Mouse (Mus musculus): Measurements from ENCODE around the gene Mthfs.
"Not testable (repeated sequence)": the region's sequence is repeated elsewhere in the genome, so short reads cannot be mapped to it uniquely, and the experiment has no call there.

- not testable (repeated sequence) for TF ChIP-seq CTCF (IDR thresholded peaks at IDR 0.05; ENCODE audit: control insufficient read depth, insufficient read depth, insufficient read length); MYOD1 (IDR thresholded peaks at IDR 0.05; ENCODE audit: control insufficient read depth, insufficient read length, low read depth); CEBPB (IDR thresholded peaks at IDR 0.05; ENCODE audit: low read depth); USF1 (IDR thresholded peaks at IDR 0.05; ENCODE audit: low read depth); MAX (IDR thresholded peaks at IDR 0.05); MYOG (IDR thresholded peaks at IDR 0.05; ENCODE audit: control insufficient read depth, extremely low read depth, insufficient read length)
Measured at GRCm38 (mm10) chr9:89238976-89239505, 28.6 kb downstream of the Mthfs start.
